ENCODE assay signal across 8 mouse cellular contexts in the genomic region with DNA sequence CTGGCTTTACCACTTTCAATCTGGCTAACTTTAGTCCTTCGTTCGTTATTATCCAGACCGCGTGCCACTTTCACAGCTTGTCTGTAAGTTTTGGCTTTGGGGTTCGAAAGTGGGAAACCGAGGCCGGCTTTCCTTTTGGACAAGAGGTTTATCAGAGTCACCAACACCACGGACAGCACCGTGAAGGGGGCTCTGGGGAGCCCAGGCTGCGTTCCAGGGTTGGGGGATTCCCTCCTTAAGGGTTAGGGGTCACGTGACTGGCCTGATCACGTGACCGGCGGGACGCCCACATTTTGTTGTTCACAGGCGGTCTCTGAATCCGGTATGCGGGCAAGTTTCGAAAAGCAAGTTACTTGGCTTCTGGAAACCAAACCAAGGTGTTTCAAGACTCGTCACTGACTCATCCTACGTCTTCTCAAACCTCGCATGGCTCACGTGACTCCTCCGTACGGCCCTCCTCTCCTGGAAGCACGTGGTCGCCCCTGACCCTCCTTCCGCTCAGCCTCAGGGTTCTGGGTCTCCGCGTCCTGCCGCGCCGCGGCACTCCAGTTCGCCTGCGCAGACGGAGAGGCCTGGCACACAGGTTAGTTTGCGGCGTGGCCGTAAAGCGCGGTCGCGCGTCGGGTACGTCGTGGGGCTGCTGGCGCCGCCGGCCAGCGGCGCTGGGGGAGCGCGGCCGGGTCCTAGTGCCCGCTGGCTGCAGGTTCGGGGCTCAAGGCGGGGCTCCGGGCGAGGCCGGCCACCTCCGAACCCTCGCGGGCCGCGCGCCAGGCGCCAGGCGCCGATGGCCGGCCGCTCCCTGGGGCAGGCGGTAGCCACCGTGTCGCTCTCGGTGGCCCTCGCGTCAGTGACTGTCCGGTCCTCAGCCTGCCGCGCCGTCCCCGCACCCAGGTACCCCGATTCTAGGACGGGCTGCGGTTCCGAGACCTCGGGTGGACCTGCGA. TPM values are rescaled to one million over a fixed set of nuclear protein-coding genes. Genes with fewer than 3 reads are reported as not detected.
DNase-seq lines count a peak whose midpoint lies in the region; ATAC-seq and TF ChIP-seq lines count a peak whose summit lies in the region.

A gene (plus strand): TSS at position 51 of the 944 bp plus-strand sequence.

- peaks cover 9% of the 10 kb centered on the region for H3K36me3 ChIP-seq in kidney, embryonic 14.5 days (ENCODE audit: control insufficient read depth, insufficient read depth, low read length)
- peaks cover 11% of the 10 kb centered on the region for H3K36me3 ChIP-seq in limb, embryonic 15.5 days

- H3K9ac ChIP-seq in kidney, embryonic 14.5 days (ENCODE audit: low read depth, low read length) = peak within 1 kb of the TSS; percentile 86
- peak within 1 kb of the TSS; percentile 64 for H3K9ac ChIP-seq in limb, embryonic 15.5 days

- ATAC-seq in kidney, embryonic 14.5 days (ENCODE audit: low FRiP score, low TSS enrichment) = peak; percentile 99
- peak; percentile 97 for ATAC-seq in limb, embryonic 15.5 days (ENCODE audit: insufficient number of reproducible peaks, low FRiP score, low TSS enrichment, low read depth)

- TF ChIP-seq POLR2A in bone marrow macrophage, adult 2 months (IDR thresholded peaks at IDR 0.05; ENCODE audit: borderline replicate concordance, low read depth, low read length) = no peak
- TF ChIP-seq POLR2A in embryonic fibroblast, embryonic 13.5 days (IDR thresholded peaks at IDR 0.05; ENCODE audit: low read depth, low read length) = peak; percentile 71

- WGBS in kidney, embryonic 14.5 days = 5% methylated on average over 90 of the region's 90 CpGs
- 5% methylated on average over 89 of the region's 90 CpGs for WGBS in limb, embryonic 15.5 days

- H3K4me2 ChIP-seq in kidney, embryonic 14.5 days (replicated peaks; ENCODE audit: low read depth, low read length) = peak within 1 kb of the TSS; percentile 78
- peak within 1 kb of the TSS; percentile 70 for H3K4me2 ChIP-seq in limb, embryonic 15.5 days

- peaks cover 31% of the 10 kb centered on the region for H3K4me1 ChIP-seq in bone marrow macrophage, adult 2 months (ENCODE audit: control insufficient read depth, insufficient read depth, low read length)
- H3K4me1 ChIP-seq in embryonic fibroblast, embryonic 13.5 days (ENCODE audit: control insufficient read depth, insufficient read depth, low read length) = no peaks in the 10 kb centered on the region; the same call in 1 of the 2 replicates
- H3K4me1 ChIP-seq in kidney, embryonic 14.5 days (ENCODE audit: control insufficient read depth, insufficient read depth, low read length) = peaks cover 9% of the 10 kb centered on the region; the same call in 1 of the 2 replicates
- H3K4me1 ChIP-seq in limb, embryonic 15.5 days = peaks cover 15% of the 10 kb centered on the region

- H3K27me3 ChIP-seq in kidney, embryonic 14.5 days (ENCODE audit: control insufficient read depth, insufficient read depth, low read length) = no peaks in the 10 kb centered on the region
- no peaks in the 10 kb centered on the region for H3K27me3 ChIP-seq in limb, embryonic 15.5 days

- 0 out of 2 replicates have a peak, but pooled peaks have one; percentile 7 for TF ChIP-seq CTCF in bone marrow macrophage, adult 2 months (IDR thresholded peaks at IDR 0.05; ENCODE audit: low read depth, low read length)
- no peak for TF ChIP-seq CTCF in embryonic fibroblast, embryonic 13.5 days (IDR thresholded peaks at IDR 0.05; ENCODE audit: borderline replicate concordance, insufficient read depth, low read length)

- peak within 1 kb of the TSS; percentile 99 for H3K4me3 ChIP-seq in bone marrow macrophage, adult 2 months (ENCODE audit: insufficient read depth, low read length)
- peak within 1 kb of the TSS; percentile 79 for H3K4me3 ChIP-seq in embryonic fibroblast, embryonic 13.5 days (ENCODE audit: insufficient read depth, low read length)
- peak within 1 kb of the TSS; percentile 81 for H3K4me3 ChIP-seq in kidney, embryonic 14.5 days (ENCODE audit: low read length)
- peak within 1 kb of the TSS; percentile 80 for H3K4me3 ChIP-seq in limb, embryonic 15.5 days

- peak; percentile 99 for DNase-seq in A20 (ENCODE audit: low read depth, low spot score)
- peak; percentile 97 to 98 for DNase-seq in heart, adult 9 months (ENCODE audit: low spot score in 2 of 2)
- DNase-seq in monocyte, adult 2 months (ENCODE audit: low read depth in 1 of 2, low spot score in 2 of 2) = peak; percentile 89 to 94
- peak; percentile 98 to 99 for DNase-seq in spleen, postnatal 36 days (ENCODE audit: low spot score in 2 of 2)

- no peaks in the 10 kb centered on the region for H3K9me3 ChIP-seq in kidney, embryonic 14.5 days (ENCODE audit: control insufficient read depth, low read length)
- no peaks in the 10 kb centered on the region for H3K9me3 ChIP-seq in limb, embryonic 15.5 days

- peak within 1 kb of the TSS; percentile 89 for H3K27ac ChIP-seq in bone marrow macrophage, adult 2 months (ENCODE audit: insufficient read depth, low read depth, low read length)
- peak within 1 kb of the TSS; percentile 70 for H3K27ac ChIP-seq in embryonic fibroblast, embryonic 13.5 days (ENCODE audit: insufficient read depth, low read length)
- H3K27ac ChIP-seq in kidney, embryonic 14.5 days (ENCODE audit: low read depth, low read length) = peak within 1 kb of the TSS; percentile 71; the same call in 1 of the 2 replicates
- peak within 1 kb of the TSS; percentile 91 for H3K27ac ChIP-seq in limb, embryonic 15.5 days

RNA-seq across cellular contexts. Expression of the gene that starts here (rescaled TPM):
- 60.6 and 68.3 TPM in 2 replicates for polyA plus RNA-seq in bone marrow macrophage, adult 2 months (2012; ENCODE audit: insufficient read depth, insufficient read length, missing spikeins)
- 32.8 and 35.1 TPM in 2 replicates for polyA plus RNA-seq in embryonic fibroblast, embryonic 13.5 days (2011; ENCODE audit: insufficient read length, low read depth, missing spikeins)
- 57.5 and 58.1 TPM in 2 replicates for polyA plus RNA-seq in kidney, embryonic 14.5 days (2014; fragmentation: Nextera tagmentation; extraction: Ambion mirVana)
- 57.0 and 59.6 TPM in 2 replicates for polyA plus RNA-seq in limb, embryonic 15.5 days (2015; fragmentation: Nextera tagmentation; extraction: Ambion mirVana)

Comparison
In these comparisons a context has a peak if more than half of its experiments do, and no peak if none do; other contexts are left out.
1. Peak in every context shown above with its lines: DNase-seq, ATAC-seq, H3K4me3 ChIP-seq and H3K27ac ChIP-seq.